In the genomic region with DNA sequence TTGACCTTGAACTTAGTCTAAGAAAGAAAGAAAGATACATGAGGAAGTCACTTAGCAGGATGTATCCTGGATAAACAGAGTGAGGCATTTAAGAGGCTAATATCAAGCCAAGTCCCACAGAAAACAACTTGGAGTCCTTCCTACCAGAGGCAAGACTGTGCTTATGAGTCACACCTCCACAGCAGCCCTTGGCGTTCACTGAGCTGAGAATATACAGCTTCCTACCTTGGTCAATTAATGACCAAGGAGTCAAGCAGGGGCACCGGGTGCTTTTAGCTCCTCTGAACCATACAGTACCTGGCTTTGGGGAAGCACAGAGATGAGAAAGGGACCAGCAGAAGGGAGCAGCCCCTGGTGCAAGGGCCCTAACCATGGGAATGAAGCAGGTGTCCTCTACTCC, we compare ENCODE assay signal across 19 mouse cellular contexts. TPM values are rescaled to one million over a fixed set of nuclear protein-coding genes. Genes with fewer than 3 reads are reported as not detected.
DNase-seq lines count a peak whose midpoint lies in the region; ATAC-seq and TF ChIP-seq lines count a peak whose summit lies in the region.
"Had no signal": no experiment of that assay in that cellular context is flagged by ENCODE, and none has a peak within 500 bp of the region (broad histone marks: within the 10 kb centered on the region; RNA-seq: fewer than 3 reads in every experiment).

No protein-coding gene starts in this region.

- peaks cover 8% of the 10 kb centered on the region for H3K4me1 ChIP-seq in brown adipose tissue, adult 24 weeks (ENCODE audit: control insufficient read depth, insufficient read depth, insufficient read length, low read length)
- H3K4me1 ChIP-seq in kidney, embryonic 14.5 days (ENCODE audit: control insufficient read depth, insufficient read depth, low read length), result peaks cover 5% of the 10 kb centered on the region; the same call in 1 of the 2 replicates
- peaks cover 15% of the 10 kb centered on the region for H3K4me1 ChIP-seq in liver, postnatal 0 days (ENCODE audit: insufficient read depth)

- no peak overlapping the region for H3K9ac ChIP-seq in kidney, embryonic 14.5 days (ENCODE audit: low read depth, low read length)
- no peak overlapping the region for H3K9ac ChIP-seq in liver, postnatal 0 days (replicated peaks)
- H3K9ac ChIP-seq: heart, embryonic 12.5 days; liver, embryonic 14.5 days; midbrain, embryonic 13.5 days had no signal

- H3K4me2 ChIP-seq in kidney, embryonic 14.5 days (replicated peaks; ENCODE audit: low read depth, low read length), result no peak overlapping the region
- no peak overlapping the region for H3K4me2 ChIP-seq in liver, postnatal 0 days (ENCODE audit: low read depth, low read length)
- H3K4me2 ChIP-seq: heart, embryonic 12.5 days; midbrain, embryonic 13.5 days had no signal

- ATAC-seq in kidney, embryonic 14.5 days (ENCODE audit: low FRiP score, low TSS enrichment), result peak; percentile 84
- ATAC-seq in liver, postnatal 0 days, result peak; percentile 68
- ATAC-seq in megakaryocyte progenitor cell, adult 5-6 weeks (replicated peaks; ENCODE audit: poor library complexity), result no peak
- ATAC-seq: midbrain, embryonic 13.5 days had no signal

- TF ChIP-seq EP300 in liver, postnatal 0 days (IDR thresholded peaks at IDR 0.05; ENCODE audit: low read depth), result no peak

- H3K27ac ChIP-seq in brown adipose tissue, adult 24 weeks (replicated peaks; ENCODE audit: low read depth, low read length), result peak overlapping the region; percentile 97
- peak overlapping the region; percentile 55; the same call in 1 of the 2 replicates for H3K27ac ChIP-seq in kidney, embryonic 14.5 days (ENCODE audit: low read depth, low read length)
- H3K27ac ChIP-seq in liver, postnatal 0 days (ENCODE audit: low read depth), result peak overlapping the region; percentile 90
- H3K27ac ChIP-seq: liver, embryonic 14.5 days; macrophage; midbrain, embryonic 13.5 days had no signal

- WGBS in kidney, embryonic 14.5 days, result 34% methylated on average over 2 of the region's 2 CpGs
- WGBS in liver, postnatal 0 days (ENCODE audit: insufficient replicate concordance), result 55% methylated on average over 2 of the region's 2 CpGs

- no peak for TF ChIP-seq CTCF in liver, postnatal 0 days (IDR thresholded peaks at IDR 0.05; ENCODE audit: low read depth)

- peak; percentile 32 for DNase-seq in adrenal gland, postnatal 10 days
- DNase-seq in adrenal gland, adult 18-20 months (ENCODE audit: low spot score in 2 of 2), result no peak
- no peak for DNase-seq in liver, postnatal 0 days
- no peak for DNase-seq in left cerebral cortex, adult 9 months (ENCODE audit: low spot score in 2 of 2)
- DNase-seq in layer of hippocampus, adult 11-12 months (ENCODE audit: low spot score), result no peak
- DNase-seq: cerebellum, postnatal 25 days; gastrocnemius, postnatal 14 days; thymus, adult 2 months had no signal

- no peaks in the 10 kb centered on the region for H3K36me3 ChIP-seq in kidney, embryonic 14.5 days (ENCODE audit: control insufficient read depth, insufficient read depth, low read length)
- H3K36me3 ChIP-seq in liver, postnatal 0 days (replicated peaks; ENCODE audit: insufficient read depth, low read length), result no peaks in the 10 kb centered on the region
- H3K36me3 ChIP-seq: heart, embryonic 12.5 days; midbrain, embryonic 13.5 days had no signal

- no peaks in the 10 kb centered on the region for H3K9me3 ChIP-seq in kidney, embryonic 14.5 days (ENCODE audit: control insufficient read depth, low read length)
- no peaks in the 10 kb centered on the region for H3K9me3 ChIP-seq in liver, postnatal 0 days (ENCODE audit: low read length)
- H3K9me3 ChIP-seq: heart, embryonic 12.5 days; midbrain, embryonic 13.5 days had no signal

- no peaks in the 10 kb centered on the region for H3K27me3 ChIP-seq in kidney, embryonic 14.5 days (ENCODE audit: control insufficient read depth, insufficient read depth, low read length)
- H3K27me3 ChIP-seq in liver, postnatal 0 days (ENCODE audit: insufficient read depth, low read length), result no peaks in the 10 kb centered on the region
- H3K27me3 ChIP-seq: midbrain, embryonic 13.5 days had no signal

- H3K4me3 ChIP-seq in brown adipose tissue, adult 24 weeks (ENCODE audit: insufficient read depth, low read depth, low read length), result no peak overlapping the region
- no peak overlapping the region for H3K4me3 ChIP-seq in kidney, embryonic 14.5 days (ENCODE audit: low read length)
- no peak overlapping the region for H3K4me3 ChIP-seq in liver, postnatal 0 days (ENCODE audit: low read depth, low read length)
- H3K4me3 ChIP-seq: heart, embryonic 12.5 days; midbrain, embryonic 13.5 days had no signal

RNA-seq across cellular contexts. Expression of a gene that starts 9.5 kb away (rescaled TPM):
- total RNA-seq in adrenal gland, postnatal 10 days (2021), result 100 to 1,000 TPM; 153 to 177 TPM
- total RNA-seq in adrenal gland, adult 18-20 months (2021), result 100 to 1,000 TPM in 1 of 2 experiments, 10 to 100 TPM in 1; 79.4 to 114 TPM
- 176 and 206 TPM in 2 replicates for polyA plus RNA-seq in brown adipose tissue, adult 24 weeks (2012; ENCODE audit: insufficient read depth, insufficient read length, missing spikeins)
- 60.2 and 96.4 TPM in 2 replicates for polyA plus RNA-seq in kidney, embryonic 14.5 days (2014; fragmentation: Nextera tagmentation; extraction: Ambion mirVana)
- 177 TPM in 2 replicates for polyA plus RNA-seq in liver, postnatal 0 days (2015; fragmentation: Nextera tagmentation; extraction: Ambion mirVana)
- total RNA-seq in megakaryocyte progenitor cell, adult 5-6 weeks (2015), result 38.9 and 48.0 TPM in 2 replicates
- total RNA-seq in megakaryocyte progenitor cell, adult 5-6 weeks (2017), result 58.8 and 67.3 TPM in 2 replicates

RNA-seq across cellular contexts. Expression of a gene that starts 21.4 kb away (rescaled TPM):
- total RNA-seq in adrenal gland, postnatal 10 days (2021), result 1 to 10 TPM; 5.3 to 8.5 TPM
- total RNA-seq in adrenal gland, adult 18-20 months (2021), result 1 to 10 TPM; 4.8 to 5.4 TPM
- 0.48 and 0.54 TPM in 2 replicates for polyA plus RNA-seq in brown adipose tissue, adult 24 weeks (2012; ENCODE audit: insufficient read depth, insufficient read length, missing spikeins)
- polyA plus RNA-seq in kidney, embryonic 14.5 days (2014; fragmentation: Nextera tagmentation; extraction: Ambion mirVana), result 3.0 and 3.8 TPM in 2 replicates
- 0.06 and 0.08 TPM in 2 replicates for polyA plus RNA-seq in liver, postnatal 0 days (2015; fragmentation: Nextera tagmentation; extraction: Ambion mirVana)
- total RNA-seq in megakaryocyte progenitor cell, adult 5-6 weeks (2015), result 0.05 and 0.15 TPM in 2 replicates
- total RNA-seq in megakaryocyte progenitor cell, adult 5-6 weeks (2017), result not detected in 2 replicates

RNA-seq across cellular contexts. Expression of a gene that starts 41.2 kb away (rescaled TPM):
- total RNA-seq in adrenal gland, postnatal 10 days (2021), result under 1 TPM; 0.09 to 0.61 TPM
- under 1 TPM in 1 of 2 experiments, not detected in 1; 0.13 TPM for total RNA-seq in adrenal gland, adult 18-20 months (2021)
- not detected in 2 replicates for polyA plus RNA-seq in brown adipose tissue, adult 24 weeks (2012; ENCODE audit: insufficient read depth, insufficient read length, missing spikeins)
- polyA plus RNA-seq in kidney, embryonic 14.5 days (2014; fragmentation: Nextera tagmentation; extraction: Ambion mirVana), result 0.18 TPM in 1 of 2 replicates, not detected in the other
- not detected in 2 replicates for polyA plus RNA-seq in liver, postnatal 0 days (2015; fragmentation: Nextera tagmentation; extraction: Ambion mirVana)
- not detected in 2 replicates for total RNA-seq in megakaryocyte progenitor cell, adult 5-6 weeks (2015)
- total RNA-seq in megakaryocyte progenitor cell, adult 5-6 weeks (2017), result not detected in 2 replicates
- total RNA-seq: CH12.LX; hematopoietic stem cell, adult 5-6 weeks had no signal
- polyA plus RNA-seq: macrophage had no signal

RNA-seq across cellular contexts. Expression of a gene that starts 55.7 kb away (rescaled TPM):
- not detected for total RNA-seq in adrenal gland, postnatal 10 days (2021)
- total RNA-seq in adrenal gland, adult 18-20 months (2021), result not detected
- polyA plus RNA-seq in brown adipose tissue, adult 24 weeks (2012; ENCODE audit: insufficient read depth, insufficient read length, missing spikeins), result not detected in 2 replicates
- not detected in 2 replicates for polyA plus RNA-seq in kidney, embryonic 14.5 days (2014; fragmentation: Nextera tagmentation; extraction: Ambion mirVana)
- polyA plus RNA-seq in liver, postnatal 0 days (2015; fragmentation: Nextera tagmentation; extraction: Ambion mirVana), result not detected in 2 replicates
- not detected in 2 replicates for total RNA-seq in megakaryocyte progenitor cell, adult 5-6 weeks (2015)
- not detected in 2 replicates for total RNA-seq in megakaryocyte progenitor cell, adult 5-6 weeks (2017)
- total RNA-seq: adrenal gland, postnatal 4 days; gastrocnemius, postnatal 14 days; hematopoietic stem cell, adult 5-6 weeks had no signal
- polyA plus RNA-seq: embryonic facial prominence, embryonic 11.5 days; heart, embryonic 12.5 days; liver, embryonic 14.5 days; macrophage had no signal

Comparison
In these comparisons a context has a peak if more than half of its experiments do, and no peak if none do; other contexts are left out.
1. RNA of a gene that starts 21.4 kb away (total RNA-seq): 5.3 to 8.5 TPM in adrenal gland, postnatal 10 days and 4.8 to 5.4 TPM in adrenal gland, adult 18-20 months; 0.05 to 0.15 TPM in megakaryocyte progenitor cell, adult 5-6 weeks; every median in the first group is over 4 times any median in the second.
2. Peak in every context shown above with its lines, with median percentiles within 50 percentile points of each other: H3K27ac ChIP-seq.